Mouse (Mus musculus): ENCODE data around the gene Ephb3.

DNA sequence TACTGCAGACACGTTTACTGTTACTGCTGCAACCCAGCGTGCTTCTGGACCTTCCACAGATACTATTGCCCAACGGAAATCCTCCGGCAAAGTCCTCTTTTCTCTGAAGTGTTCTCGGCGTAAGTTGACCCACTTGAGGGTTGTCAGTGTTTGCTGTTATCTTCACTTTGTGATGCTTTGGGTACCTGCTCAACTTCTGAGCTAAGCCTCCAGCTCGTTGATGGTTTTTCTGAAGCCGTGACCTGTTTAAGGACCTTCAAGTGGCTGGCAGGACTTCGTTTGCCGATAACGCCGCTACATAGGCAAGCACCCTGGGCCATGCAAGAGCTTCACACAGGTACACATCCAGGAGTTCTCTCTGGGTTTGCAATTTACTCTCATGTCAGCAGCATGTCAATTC, 10.4 kb upstream of the Ephb3 start:
- TF ChIP-seq EP300 (IDR thresholded peaks at IDR 0.05), result peak; percentile 51; the same call in 1 of the 2 replicates
- TF ChIP-seq CTCF (IDR thresholded peaks at IDR 0.05), result no peak
